Mouse (Mus musculus): ENCODE data around the gene Dcaf6. TPM values are rescaled to one million over a fixed set of nuclear protein-coding genes. Genes with fewer than 3 reads are reported as not detected.

Dcaf6 gene
- polyA plus RNA-seq, 1 experiment from 2014 or later: 17.4 TPM

- 52% methylated on average over 4 of the region's 4 CpGs for WGBS (ENCODE audit: insufficient replicate concordance)
- no peak overlapping the region for H3K4me2 ChIP-seq (ENCODE audit: low read depth, low read length)
- peaks cover 9% of the 10 kb centered on the region for H3K4me1 ChIP-seq (ENCODE audit: insufficient read depth)
- peak overlapping the region; percentile 93 for H3K27ac ChIP-seq (ENCODE audit: low read depth)
- TF ChIP-seq EP300 (IDR thresholded peaks at IDR 0.05; ENCODE audit: low read depth) (peak; percentile 97), CTCF (IDR thresholded peaks at IDR 0.05; ENCODE audit: low read depth) (no peak)
- H3K36me3 ChIP-seq (replicated peaks; ENCODE audit: insufficient read depth, low read length): peaks cover 6% of the 10 kb centered on the region; the same call in 1 of the 2 replicates
- no peak overlapping the region for H3K9ac ChIP-seq (replicated peaks)
- DNase-seq (no peak), ATAC-seq (peak; percentile 97)
- no peak overlapping the region for H3K4me3 ChIP-seq (ENCODE audit: low read depth, low read length)
- H3K27me3 ChIP-seq (ENCODE audit: insufficient read depth, low read length): no peaks in the 10 kb centered on the region
- H3K9me3 ChIP-seq (ENCODE audit: low read length): no peaks in the 10 kb centered on the region
These were observed 64.3 kb downstream of the Dcaf6 start for GRCm38 (mm10) chr1:165395940-165396339.

- Histone ChIP-seq H3K4me3 (ENCODE audit: low read depth, low read length) (no peak overlapping the region), H3K9ac (replicated peaks) (no peak overlapping the region), H3K27me3 (ENCODE audit: insufficient read depth, low read length) (no peaks in the 10 kb centered on the region), H3K4me2 (ENCODE audit: low read depth, low read length) (no peak overlapping the region), H3K9me3 (ENCODE audit: low read length) (no peaks in the 10 kb centered on the region), H3K4me1 (ENCODE audit: insufficient read depth) (peaks cover 9% of the 10 kb centered on the region), H3K36me3 (replicated peaks; ENCODE audit: insufficient read depth, low read length) (peaks cover 6% of the 10 kb centered on the region; the same call in 1 of the 2 replicates), H3K27ac (ENCODE audit: low read depth) (peak overlapping the region; percentile 73)
- ATAC-seq (no peak), DNase-seq (no peak)
- WGBS (ENCODE audit: insufficient replicate concordance): 25% methylated on average over 3 of the region's 3 CpGs
- TF ChIP-seq EP300 (IDR thresholded peaks at IDR 0.05; ENCODE audit: low read depth): peak; percentile 65
- TF ChIP-seq CTCF (IDR thresholded peaks at IDR 0.05; ENCODE audit: low read depth): no peak
These were observed 65.4 kb downstream of the Dcaf6 start for GRCm38 (mm10) chr1:165394836-165395235.

GRCm38 (mm10) chr1:165393033-165393432, 67.2 kb downstream of the Dcaf6 start:
- Histone ChIP-seq H3K4me2 (ENCODE audit: low read depth, low read length) (no peak overlapping the region), H3K4me3 (ENCODE audit: low read depth, low read length) (no peak overlapping the region), H3K9me3 (ENCODE audit: low read length) (no peaks in the 10 kb centered on the region), H3K27me3 (ENCODE audit: insufficient read depth, low read length) (no peaks in the 10 kb centered on the region), H3K36me3 (replicated peaks; ENCODE audit: insufficient read depth, low read length) (peaks cover 10% of the 10 kb centered on the region), H3K9ac (replicated peaks) (no peak overlapping the region), H3K4me1 (ENCODE audit: insufficient read depth) (peaks cover 9% of the 10 kb centered on the region), H3K27ac (ENCODE audit: low read depth) (no peak overlapping the region)
- 58% methylated on average over 1 of the region's 1 CpGs for WGBS (ENCODE audit: insufficient replicate concordance)
- ATAC-seq: no peak
- TF ChIP-seq EP300 (IDR thresholded peaks at IDR 0.05; ENCODE audit: low read depth) (no peak), CTCF (IDR thresholded peaks at IDR 0.05; ENCODE audit: low read depth) (no peak)
- no peak for DNase-seq

GRCm38 (mm10) chr1:165388716-165389115, 71.6 kb downstream of the Dcaf6 start:
- 83% methylated on average over 5 of the region's 5 CpGs for WGBS (ENCODE audit: insufficient replicate concordance)
- peak; percentile 53; the same call in 1 of the 2 replicates for ATAC-seq
- Histone ChIP-seq H3K4me1 (ENCODE audit: insufficient read depth) (no peaks in the 10 kb centered on the region; the same call in 1 of the 2 replicates), H3K36me3 (replicated peaks; ENCODE audit: insufficient read depth, low read length) (peaks cover 24% of the 10 kb centered on the region), H3K4me3 (ENCODE audit: low read depth, low read length) (no peak overlapping the region), H3K27ac (ENCODE audit: low read depth) (no peak overlapping the region), H3K9ac (replicated peaks) (no peak overlapping the region), H3K4me2 (ENCODE audit: low read depth, low read length) (no peak overlapping the region), H3K27me3 (ENCODE audit: insufficient read depth, low read length) (no peaks in the 10 kb centered on the region), H3K9me3 (ENCODE audit: low read length) (no peaks in the 10 kb centered on the region)
- no peak for TF ChIP-seq EP300 (IDR thresholded peaks at IDR 0.05; ENCODE audit: low read depth)
- peak; percentile 59 for TF ChIP-seq CTCF (IDR thresholded peaks at IDR 0.05; ENCODE audit: low read depth)
- no peak for DNase-seq

GRCm38 (mm10) chr1:165386525-165386923, 73.8 kb downstream of the Dcaf6 start:
- Histone ChIP-seq H3K4me2 (ENCODE audit: low read depth, low read length) (no peak overlapping the region), H3K4me1 (ENCODE audit: insufficient read depth) (no peaks in the 10 kb centered on the region), H3K36me3 (replicated peaks; ENCODE audit: insufficient read depth, low read length) (peaks cover 22% of the 10 kb centered on the region), H3K9me3 (ENCODE audit: low read length) (no peaks in the 10 kb centered on the region), H3K27me3 (ENCODE audit: insufficient read depth, low read length) (no peaks in the 10 kb centered on the region), H3K9ac (replicated peaks) (no peak overlapping the region), H3K4me3 (ENCODE audit: low read depth, low read length) (no peak overlapping the region), H3K27ac (ENCODE audit: low read depth) (no peak overlapping the region)
- TF ChIP-seq EP300 (IDR thresholded peaks at IDR 0.05; ENCODE audit: low read depth) (no peak), CTCF (IDR thresholded peaks at IDR 0.05; ENCODE audit: low read depth) (no peak)
- DNase-seq (no peak), ATAC-seq (no peak)
- 90% methylated on average over 9 of the region's 9 CpGs for WGBS (ENCODE audit: insufficient replicate concordance)

- Histone ChIP-seq H3K9me3 (ENCODE audit: low read length) (no peaks in the 10 kb centered on the region), H3K4me1 (ENCODE audit: insufficient read depth) (no peaks in the 10 kb centered on the region), H3K4me3 (ENCODE audit: low read depth, low read length) (no peak overlapping the region), H3K36me3 (replicated peaks; ENCODE audit: insufficient read depth, low read length) (peaks cover 22% of the 10 kb centered on the region), H3K4me2 (ENCODE audit: low read depth, low read length) (no peak overlapping the region), H3K9ac (replicated peaks) (no peak overlapping the region), H3K27ac (ENCODE audit: low read depth) (no peak overlapping the region), H3K27me3 (ENCODE audit: insufficient read depth, low read length) (no peaks in the 10 kb centered on the region)
- DNase-seq: no peak
- WGBS (ENCODE audit: insufficient replicate concordance): 81% methylated on average over 14 of the region's 14 CpGs
- TF ChIP-seq EP300 (IDR thresholded peaks at IDR 0.05; ENCODE audit: low read depth): no peak
- no peak for TF ChIP-seq CTCF (IDR thresholded peaks at IDR 0.05; ENCODE audit: low read depth)
- ATAC-seq: no peak
These were observed 74.3 kb downstream of the Dcaf6 start for GRCm38 (mm10) chr1:165385810-165386524.

Measured in liver, postnatal 0 days (tissue).